Mouse (Mus musculus) c-Kit-positive CD71-positive TER-119-positive erythroid progenitor cells, embryonic 14.5 days (primary cell): ENCODE measurements around the gene Itga4.

ENCODE experiments used
- DNase-seq: peaks from one replicate; pipeline ENCODE4 v3.0.0-alpha.2; 2013; ENCODE audit warnings: low spot score

Gene Itga4

DNA sequence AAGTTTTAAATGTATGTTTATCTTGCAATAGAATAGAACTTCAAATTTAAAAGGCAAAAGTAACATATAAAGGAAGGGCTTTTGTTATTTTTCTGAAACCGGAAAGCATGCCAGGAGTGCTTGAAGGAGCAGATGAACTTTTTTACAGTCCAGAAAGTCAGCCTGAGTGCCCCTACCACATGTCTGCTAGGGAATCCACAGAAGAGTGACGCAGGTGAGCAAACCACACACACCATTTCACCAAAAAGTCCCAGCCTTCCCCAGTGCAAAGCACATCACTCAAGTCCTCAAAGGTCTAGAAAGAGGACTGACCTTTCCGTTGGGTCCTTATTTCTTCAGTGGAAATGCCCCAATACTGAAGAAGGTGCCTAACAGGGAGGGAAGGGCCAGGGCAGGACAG lies 11.3 kb downstream of the Itga4 start:
- no peak for DNase-seq

DNA sequence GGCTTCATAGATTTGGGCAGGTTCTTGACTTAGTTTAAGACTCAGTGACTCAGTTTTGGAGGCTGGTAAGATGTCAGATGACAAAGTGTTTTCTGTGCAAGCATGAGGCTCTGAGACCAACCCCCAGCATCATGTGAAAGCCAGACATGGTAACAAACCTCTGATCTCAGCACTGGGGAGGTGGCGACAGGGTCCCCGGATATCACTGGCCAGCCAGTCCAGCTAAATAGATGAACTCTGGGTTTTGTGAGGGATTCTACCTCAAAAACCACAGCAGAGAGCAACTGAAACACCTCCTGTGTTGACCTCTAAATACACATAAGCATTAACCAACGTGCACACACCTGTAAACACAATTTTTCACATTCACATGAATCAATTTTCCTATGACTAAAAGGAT lies 12.0 kb downstream of the Itga4 start:
- DNase-seq, result no peak

DNA sequence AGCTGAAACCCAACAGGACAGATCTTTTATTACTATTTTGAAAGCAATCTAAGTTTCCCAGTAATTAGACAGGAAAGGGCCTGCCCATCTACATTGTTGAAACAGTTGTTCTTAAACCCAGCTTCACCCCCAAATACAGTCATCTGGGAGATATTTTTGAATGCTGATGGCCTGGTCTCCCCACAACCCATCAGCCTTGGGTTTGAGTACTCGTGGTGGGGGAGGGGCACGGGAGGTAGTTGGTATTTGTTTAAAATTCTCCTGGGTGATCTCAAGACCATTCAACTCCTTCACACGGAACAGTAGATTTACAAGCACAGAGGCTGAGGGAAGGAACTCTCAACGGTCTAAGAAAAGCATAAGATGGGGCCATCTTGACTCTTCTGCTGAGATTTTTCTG lies 13.6 kb downstream of the Itga4 start:
- no peak for DNase-seq

DNA sequence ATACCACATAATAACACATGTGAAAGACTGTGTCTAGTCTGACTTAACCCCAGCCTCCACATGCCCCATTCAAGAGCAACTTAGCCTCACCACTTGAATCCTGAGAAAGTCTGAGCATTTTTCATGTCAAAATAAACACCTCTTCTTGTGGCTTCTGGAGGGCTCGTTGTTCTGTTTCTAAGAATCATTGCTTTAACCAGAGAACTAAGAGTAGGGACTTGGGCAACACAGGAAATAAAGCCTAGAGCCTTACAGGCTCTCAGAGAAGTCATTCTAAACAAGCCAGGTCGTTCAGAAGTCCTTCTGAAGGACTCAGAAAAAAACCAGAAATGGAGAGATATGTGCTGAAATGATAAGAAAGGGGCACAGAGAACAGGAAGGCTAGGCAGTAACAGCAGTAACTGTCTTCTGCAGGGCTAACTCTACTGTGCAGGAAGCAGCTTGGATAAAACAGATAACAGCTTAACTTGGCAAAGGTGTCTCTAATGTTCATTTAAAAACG lies 14.9 kb downstream of the Itga4 start:
- peak; percentile 73 for DNase-seq

DNA sequence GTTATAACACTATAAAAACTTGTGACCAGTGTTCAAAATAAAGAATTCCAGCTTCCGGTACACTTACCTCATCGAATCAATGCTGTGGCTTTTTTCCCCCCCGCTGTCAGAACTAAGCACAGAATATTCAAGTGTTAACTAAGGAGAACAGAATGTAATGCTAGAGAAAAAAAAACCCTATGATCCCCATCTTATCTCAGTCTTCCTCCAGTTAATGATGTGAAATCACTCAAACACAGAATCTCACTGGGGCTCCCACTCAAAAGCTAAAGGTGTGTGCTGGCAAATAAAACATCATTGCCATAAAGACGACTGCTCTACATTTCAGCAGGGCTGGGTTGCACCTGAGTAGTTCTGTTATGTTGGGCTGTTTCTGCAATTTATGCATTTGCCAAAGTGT lies 16.6 kb downstream of the Itga4 start:
- no peak for DNase-seq

DNA sequence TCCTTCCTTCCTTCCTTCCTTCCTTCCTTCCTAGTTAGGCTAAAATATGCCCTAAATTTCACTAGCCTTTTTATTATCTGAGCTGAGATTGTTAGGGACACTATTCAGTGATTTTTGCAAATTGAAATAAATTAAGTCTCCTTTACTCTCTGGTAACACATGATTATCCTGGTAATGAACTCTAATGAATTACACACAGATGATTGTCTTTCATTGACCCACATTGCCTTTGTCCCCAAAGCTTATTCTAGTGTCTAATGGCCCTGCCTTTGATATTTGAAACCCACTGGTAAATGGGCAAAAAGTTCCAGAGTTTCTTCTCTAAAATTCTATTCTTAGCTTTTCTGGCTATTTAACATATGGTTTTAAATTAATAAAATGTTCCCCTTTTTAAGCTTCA lies 23.4 kb downstream of the Itga4 start:
- no peak for DNase-seq

DNA sequence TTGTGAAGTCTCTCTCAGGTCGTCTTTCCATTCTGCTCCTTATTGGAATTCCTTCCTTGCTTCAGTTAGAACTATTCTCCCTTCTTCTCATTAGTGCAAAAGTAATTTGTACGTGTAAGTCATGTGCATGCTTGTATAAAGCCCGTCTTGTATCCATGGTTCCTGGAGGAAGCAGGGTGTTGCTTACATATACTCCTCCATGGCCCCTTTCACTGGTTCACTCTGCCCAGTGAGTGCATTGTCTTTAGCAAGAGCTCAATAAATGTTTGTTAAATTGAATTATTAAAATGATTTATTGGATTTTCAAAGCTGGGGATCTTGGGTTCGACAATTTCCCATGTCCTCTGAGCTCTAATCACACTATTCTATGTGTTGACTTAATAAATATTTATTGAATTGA lies 29.0 kb downstream of the Itga4 start:
- DNase-seq, result no peak

DNA sequence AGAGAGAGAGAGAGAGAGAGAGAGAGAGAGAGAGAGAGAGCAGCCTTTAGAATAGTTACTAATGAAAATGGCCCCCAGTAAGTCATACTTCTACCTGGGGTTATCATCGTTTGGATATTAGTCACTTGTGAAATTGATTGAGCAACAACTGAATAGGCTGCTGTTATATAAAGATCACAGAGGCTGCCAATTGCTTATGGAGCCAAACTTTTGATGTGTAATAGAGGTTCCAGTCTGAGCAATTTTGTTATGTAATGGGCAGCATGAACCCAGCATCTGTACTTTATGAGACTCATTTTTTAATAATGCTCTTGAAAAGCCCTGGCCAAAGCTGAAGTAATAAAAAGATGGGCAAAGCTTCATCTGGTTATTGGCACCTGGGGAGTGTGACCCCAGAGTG lies 34.9 kb downstream of the Itga4 start:
- no peak for DNase-seq

DNA sequence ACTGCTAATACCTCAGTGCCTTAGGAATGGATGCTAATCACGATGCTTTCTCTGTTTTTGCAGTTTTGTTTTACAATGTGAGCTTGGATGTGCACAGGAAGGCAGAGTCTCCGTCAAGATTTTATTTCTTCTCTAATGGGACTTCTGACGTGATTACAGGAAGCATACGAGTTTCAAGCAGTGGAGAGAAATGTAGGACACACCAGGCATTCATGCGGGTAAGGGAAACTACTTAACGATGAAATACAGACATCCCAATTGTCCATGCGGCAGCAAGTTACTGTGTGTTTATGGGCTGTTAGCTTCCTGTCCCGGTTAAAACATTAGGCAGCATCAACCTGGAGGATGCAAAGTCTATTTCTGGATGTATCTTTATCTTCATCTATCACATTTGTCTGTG lies 36.7 kb downstream of the Itga4 start:
- DNase-seq, result no peak

DNA sequence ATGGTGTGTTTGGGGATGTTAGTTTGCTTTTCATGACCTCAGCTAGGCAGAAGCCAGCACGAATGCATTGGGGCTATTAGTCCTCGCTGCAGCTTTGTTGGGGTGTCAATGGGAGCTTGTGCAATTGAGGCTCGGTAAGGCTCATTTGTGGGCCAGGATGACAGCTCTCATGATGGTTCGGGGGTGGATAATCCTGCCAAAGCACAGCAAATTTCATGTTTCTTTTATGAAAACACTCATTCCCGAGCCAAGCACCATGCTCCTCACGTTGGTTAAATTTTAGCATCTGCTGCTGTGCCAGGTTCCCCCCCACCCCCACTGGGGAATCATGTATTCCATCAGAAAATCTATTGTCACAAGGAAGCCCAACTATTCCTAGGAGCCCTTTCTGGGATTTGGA lies 37.2 kb downstream of the Itga4 start:
- DNase-seq, result no peak

DNA sequence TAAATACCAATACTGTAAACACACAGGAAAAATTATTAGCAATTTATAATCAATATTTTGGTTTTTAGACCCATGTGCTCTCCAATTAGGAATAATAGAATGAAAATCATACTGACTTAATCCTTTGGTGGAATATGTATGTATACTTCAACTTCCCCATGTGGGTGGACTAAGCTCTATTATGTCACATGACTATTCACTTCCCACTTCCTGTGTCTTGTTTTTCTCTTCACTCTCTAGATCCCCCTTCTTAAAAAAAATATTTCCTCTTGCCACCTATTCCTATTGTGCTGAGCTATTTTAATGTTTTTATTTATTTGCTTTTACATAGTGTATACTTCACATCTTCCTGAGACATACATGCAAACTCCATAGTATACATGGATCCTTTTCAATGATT lies 47.2 kb downstream of the Itga4 start:
- no peak for DNase-seq

DNA sequence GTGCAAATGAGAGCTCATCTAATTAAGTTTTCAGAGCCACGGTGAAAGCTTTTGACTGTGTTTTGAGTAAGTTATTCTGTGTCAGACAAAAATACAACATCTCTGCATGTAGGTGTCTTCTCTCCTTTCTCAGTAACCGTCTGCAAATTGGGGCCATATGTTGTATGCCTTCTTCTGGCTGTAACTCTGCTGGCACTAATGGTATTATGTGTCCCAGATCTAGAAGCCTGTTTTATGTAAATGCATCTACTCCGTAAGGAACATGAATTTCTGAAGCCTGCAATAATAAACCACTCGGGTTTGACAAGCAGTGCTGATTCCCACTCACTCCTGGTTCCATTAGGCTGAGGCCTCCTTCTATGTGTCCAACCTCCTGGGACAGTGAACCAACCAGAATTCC lies 52.3 kb downstream of the Itga4 start:
- no peak for DNase-seq

DNA sequence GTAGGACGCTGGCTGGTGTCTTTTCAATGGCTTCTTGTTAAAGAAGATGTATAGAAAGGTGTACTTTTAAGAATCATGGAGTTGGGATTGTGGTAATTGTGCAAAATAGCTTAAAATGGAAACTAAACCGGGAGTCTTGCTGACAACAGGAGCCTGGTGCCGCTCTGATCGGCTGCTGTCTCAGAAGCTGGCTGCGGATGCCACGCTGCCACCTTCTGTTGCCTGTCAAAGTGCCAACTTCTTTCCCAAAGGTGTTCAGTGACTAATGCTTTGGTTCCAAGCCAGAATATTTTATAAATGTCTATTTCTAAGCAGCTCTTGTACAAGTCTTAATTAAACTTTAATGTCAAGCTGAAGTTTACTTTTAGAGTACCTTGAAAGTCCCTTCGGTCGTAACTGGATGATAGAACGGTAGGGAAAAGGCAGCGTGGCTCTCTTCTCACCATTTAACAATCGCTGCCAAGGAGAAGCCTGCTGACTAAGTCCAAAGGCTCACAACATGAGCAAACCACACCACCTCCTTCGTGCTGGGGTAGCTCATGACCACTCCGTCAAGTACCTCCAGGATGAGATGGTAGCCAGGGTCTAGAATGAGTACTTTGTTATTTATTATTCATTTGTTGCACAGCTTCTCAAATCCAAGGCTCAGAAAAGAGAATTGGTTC lies 54.4 kb downstream of the Itga4 start:
- DNase-seq, result no peak

DNA sequence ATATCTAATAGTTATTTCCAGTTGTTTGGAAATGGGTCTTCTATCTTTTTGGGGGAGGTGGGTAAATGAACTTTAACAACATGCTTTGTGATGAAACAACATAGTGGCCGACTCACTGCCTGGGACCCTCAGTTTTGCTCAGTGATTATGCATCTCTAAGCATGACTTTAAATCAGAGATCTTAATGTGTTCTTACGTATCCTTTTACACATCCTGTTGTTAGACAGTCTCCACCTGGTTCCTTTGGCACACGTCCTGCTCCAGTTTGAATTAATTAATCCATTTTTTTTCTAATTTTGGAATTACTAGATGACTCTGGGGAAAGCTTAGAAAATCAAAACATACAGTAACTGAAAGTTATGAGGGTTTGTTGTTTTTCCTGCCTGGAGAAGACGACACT lies 57.3 kb downstream of the Itga4 start:
- DNase-seq, result no peak

DNA sequence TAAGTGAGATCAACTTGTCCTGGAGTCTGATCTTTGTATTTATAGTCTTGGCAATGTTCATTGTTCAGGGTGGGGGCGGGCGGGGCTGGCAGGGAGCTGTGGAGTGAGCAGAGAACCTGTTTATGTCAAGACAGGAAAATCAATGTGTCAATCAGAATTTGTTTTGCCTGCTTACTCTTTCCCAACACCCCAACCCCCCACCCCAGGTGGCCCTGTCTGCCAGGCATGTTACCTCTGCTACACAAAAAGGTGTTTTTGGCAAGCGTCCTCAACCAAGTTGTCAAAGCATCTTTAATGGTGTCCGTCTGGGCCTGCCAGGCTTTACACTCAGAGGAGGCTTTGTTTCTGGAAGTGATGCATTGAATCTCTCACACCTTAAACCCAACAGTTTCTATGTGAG lies 59.9 kb downstream of the Itga4 start:
- no peak for DNase-seq

DNA sequence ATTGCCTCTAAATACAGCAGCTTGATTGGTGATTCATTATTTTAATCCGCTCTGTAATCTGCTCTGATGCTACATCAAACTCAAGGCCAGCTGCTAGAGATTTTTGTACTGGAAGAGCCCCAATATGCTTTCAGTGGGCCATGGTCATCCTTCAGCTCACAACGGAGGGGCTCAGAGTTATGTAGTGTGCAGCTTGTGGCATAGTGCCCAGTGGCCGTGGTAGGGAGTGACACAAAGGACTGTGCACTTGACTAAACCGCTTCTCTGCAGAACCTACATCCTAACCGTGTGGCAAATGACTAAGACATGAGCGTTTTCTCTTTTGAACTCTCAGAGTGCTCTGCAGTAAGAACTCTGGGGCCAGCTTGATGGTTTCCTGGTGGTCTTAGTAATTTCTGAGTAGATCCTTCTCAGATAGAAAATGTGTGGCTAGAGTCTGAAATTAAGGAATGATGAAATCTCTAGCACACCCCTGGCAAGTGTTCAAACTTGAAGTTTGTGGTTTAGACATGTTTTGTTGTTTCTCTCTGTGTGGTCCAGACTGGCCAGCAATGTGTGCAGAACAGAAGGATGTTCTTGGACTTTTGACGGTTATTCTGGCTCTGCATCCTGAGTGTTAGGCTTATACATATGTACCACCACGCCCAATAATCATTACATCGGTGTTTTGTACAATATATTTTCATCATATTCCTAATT lies 61.1 kb downstream of the Itga4 start:
- DNase-seq, result no peak

DNA sequence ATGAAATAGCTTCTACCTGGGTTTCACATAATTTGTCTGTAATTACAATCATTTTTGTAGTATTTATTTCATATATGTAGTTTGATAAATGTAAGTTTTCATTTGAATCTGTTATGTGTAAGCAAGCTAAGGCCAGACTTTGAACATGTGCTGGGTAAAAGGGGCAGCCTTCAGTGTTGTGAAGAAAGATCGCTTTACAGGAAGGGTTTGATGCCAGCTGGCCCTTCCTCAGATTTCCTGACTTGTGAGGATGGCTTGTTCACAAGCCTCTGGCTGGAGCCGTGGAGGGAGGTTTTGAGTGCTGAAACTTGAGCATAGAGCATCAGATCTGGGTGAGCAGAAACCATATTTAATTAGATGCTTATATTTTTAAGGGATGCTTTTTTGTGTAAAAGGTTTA lies 72.9 kb downstream of the Itga4 start:
- DNase-seq, result no peak

DNA sequence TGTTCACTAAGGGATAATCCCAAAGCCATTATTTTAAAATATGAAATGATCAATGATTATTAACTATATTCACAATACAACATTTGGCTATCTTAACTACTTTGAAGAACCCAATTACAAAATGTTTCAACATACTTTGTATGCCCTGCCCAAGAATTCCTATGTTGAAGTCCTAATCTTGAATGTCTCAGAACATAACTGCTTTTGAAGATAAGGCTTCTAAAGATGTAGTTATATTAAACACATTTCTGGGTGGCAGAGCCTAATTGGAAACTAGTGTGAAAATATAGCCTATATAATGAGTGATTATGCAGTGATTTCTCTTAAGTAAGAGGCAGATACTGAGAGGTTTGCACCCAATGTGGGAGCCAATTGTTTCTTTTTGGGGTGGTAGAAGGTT lies 79.4 kb downstream of the Itga4 start:
- DNase-seq, result peak; percentile 61

DNA sequence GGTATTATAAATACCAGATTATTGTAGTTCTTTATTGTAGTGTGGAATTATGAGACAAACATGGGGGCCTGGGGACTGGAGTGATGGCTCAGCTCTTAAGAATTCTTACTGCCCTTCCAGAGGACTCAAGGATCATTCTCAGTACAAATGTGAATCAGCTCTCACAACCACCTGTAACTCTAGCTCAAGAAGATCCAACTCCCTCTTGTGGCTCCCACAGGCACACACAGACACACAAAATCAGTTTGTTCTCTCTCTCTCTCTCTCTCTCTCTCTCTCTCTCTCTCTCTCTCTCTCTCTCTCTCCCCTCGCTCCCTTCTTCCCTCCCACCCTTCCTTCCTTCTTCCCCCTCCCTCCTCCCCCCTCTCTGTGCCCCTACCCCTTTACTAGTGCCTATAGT lies 80.9 kb downstream of the Itga4 start:
- DNase-seq, result no peak

DNA sequence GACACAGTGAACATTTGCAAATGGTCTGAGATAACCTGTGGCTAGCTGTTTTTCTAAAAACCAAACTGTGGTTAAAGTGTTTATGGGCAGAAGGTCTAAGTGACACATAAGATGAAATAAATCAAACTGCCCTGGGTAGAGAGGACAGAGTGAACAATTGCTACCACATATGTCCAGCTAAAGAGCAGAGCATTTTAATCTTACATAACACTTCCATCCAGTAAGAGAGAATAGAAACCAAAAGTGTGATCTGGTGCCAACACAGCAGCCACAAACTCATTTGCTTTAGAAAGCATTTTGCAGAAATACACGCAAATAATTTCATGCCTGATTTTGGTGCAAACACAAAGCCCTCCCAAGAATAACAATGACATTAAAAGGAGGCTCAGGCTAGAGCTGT lies 83.8 kb downstream of the Itga4 start:
- DNase-seq, result no peak

DNA sequence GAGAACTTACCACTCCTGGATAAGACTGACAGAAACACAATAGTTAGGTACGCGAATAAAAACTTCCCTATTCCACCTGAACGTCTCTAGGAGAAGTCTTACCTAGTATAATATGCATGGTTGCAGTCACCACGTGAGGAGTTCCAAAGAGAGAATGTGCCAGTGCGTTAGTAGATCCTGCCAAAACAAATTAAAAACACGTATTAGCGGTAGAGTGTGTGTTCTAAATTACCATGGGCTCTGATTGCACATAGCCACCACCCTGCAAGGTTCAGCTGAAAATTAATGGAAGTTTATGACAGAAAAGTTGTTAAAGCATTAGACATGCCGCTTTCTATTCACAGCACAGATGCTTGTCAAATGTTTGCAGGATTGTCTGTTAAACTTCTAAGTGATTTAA lies 87.9 kb downstream of the Itga4 start:
- DNase-seq, result no peak

DNA sequence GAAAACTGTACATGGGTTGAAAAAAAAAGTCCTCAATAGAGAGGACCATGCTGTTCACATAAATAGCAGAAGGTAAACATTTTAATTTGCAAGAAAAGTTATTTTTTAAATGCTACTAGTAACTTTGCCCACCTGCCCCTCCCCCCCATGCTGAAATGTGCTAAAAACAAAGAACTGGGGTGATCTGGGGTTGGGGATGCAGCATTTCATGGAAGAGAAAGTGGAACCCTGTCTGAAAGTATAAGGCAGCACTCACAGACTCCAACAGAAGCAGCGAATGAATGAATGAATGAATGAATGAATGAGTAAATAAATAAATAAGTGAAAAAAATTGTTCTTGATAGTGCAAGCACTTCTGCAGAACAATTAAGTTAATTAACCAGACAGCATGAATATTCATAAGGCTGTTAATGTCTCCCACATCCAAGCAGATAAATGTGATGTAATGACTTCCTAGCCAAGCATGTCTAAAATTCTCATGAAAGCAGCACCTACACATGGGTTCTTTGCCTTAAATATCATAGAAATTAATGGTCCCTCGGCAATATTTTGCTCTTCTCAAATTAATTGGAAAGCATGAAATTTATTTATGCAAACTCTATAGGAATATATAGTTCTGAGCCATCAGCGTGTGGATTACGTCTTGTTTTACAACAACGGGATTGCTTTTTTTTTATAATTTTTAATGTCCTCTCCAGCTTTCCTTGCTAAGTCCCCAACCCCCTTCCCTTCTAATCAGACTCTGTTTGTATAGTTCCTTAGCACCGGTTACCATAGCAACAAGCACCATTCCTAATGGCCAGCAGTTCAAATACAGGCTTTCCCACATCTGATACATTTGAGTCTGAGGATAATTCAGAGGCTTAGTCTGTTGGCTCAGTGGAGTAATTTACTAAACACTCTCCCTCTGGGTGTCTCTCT lies 96.2 kb downstream of the Itga4 start:
- DNase-seq, result no peak
